Mouse (Mus musculus) olfactory bulb, adult 2 months (tissue): ENCODE measurements around the gene Ddx58.

ENCODE experiments used
- CTCF ChIP-seq: fragments of 200-500 bp; IDR thresholded peaks from 2 replicates; pipeline ENCODE4 v1.5.1; 2012; ENCODE audit warnings: low read depth, mild to moderate bottlenecking, low read length, moderate library complexity; ENCODE audit not compliant: insufficient read depth
- POLR2A ChIP-seq: fragments of 200-500 bp; IDR thresholded peaks from 2 replicates; pipeline ENCODE4 v1.6.1; 2012; ENCODE audit warnings: mild to moderate bottlenecking, low read depth, low read length, moderate library complexity; ENCODE audit not compliant: insufficient read depth

DNA sequence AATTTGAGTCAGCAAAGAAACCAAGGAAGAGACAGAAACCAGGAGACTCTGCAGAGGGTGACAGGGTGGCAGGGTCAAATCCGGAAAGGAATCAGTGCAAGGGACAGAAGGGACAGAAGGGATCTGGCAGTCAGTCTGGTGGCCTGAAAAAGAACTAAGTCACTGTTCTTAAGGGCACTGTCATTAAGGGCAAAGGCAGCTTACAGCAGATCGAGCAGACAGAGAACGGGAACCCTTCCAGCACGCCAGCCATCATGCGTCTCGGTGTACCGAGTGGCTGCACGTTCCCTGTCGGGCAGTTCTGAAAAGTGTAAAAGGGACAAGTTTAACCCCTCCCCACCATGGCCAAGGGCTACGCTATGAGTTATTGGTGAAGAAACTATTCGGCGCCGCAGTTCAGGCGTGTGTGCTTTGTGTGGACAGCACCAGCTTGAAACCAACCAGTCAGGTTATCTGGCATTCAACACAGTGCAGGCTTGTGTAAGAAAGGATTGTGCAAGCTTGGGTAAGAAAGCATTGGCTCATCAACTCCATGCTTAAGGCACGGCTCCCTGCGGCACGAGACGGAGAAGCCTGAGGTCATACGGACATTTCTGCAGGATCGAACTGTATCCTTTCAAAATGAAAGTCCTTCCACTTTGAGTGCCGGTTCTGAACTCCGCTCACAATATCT lies 34.3 kb downstream of the Ddx58 start:
- TF ChIP-seq POLR2A (no peak), CTCF (no peak)
